Mouse (Mus musculus): Measurements from ENCODE around the gene Vtn.
"Not testable (repeated sequence)": the region's sequence is repeated elsewhere in the genome, so short reads cannot be mapped to it uniquely, and the experiment has no call there.

Vtn gene

GRCm38 (mm10) chr11:78499543-78499942, 652 bp downstream of the Vtn start:
- no peak for DNase-seq

GRCm38 (mm10) chr11:78500623-78501202, 1.8 kb downstream of the Vtn start:
- no peak for DNase-seq

- DNase-seq, result no peak
Measured at GRCm38 (mm10) chr11:78501529-78501928, 2.6 kb downstream of the Vtn start.

GRCm38 (mm10) chr11:78502909-78503650, 4.2 kb downstream of the Vtn start, which contains the start of gene Sebox:
Gene Sebox, plus strand, starts transcription at chr11:78503447.
- no peak for DNase-seq

GRCm38 (mm10) chr11:78505430-78505829, 6.5 kb downstream of the Vtn start:
- DNase-seq, result no peak

- DNase-seq, result peak; percentile 43
Measured at GRCm38 (mm10) chr11:78509148-78509547, 10.3 kb downstream of the Vtn start.

- DNase-seq, result peak; percentile 97
Measured at GRCm38 (mm10) chr11:78512025-78512957, 13.4 kb downstream of the Vtn start, which contains the start of the genes Tmem199 and Poldip2. Gene Tmem199, minus strand, starts transcription at chr11:78512172. Gene Poldip2, plus strand, starts transcription at chr11:78512193.

GRCm38 (mm10) chr11:78513106-78513790, 14.4 kb downstream of the Vtn start:
- DNase-seq, result no peak

GRCm38 (mm10) chr11:78515549-78516325, 16.8 kb downstream of the Vtn start:
- DNase-seq, result no peak

GRCm38 (mm10) chr11:78518931-78519330, 20.0 kb downstream of the Vtn start:
- DNase-seq, result no peak

- DNase-seq, result no peak
Measured at GRCm38 (mm10) chr11:78521880-78522279, 23.0 kb downstream of the Vtn start.

- DNase-seq, result no peak
Measured at GRCm38 (mm10) chr11:78522481-78522997, 23.6 kb downstream of the Vtn start.

- DNase-seq, result peak; percentile 49
Measured at GRCm38 (mm10) chr11:78523241-78523955, 24.5 kb downstream of the Vtn start.

- DNase-seq, result no peak
Measured at GRCm38 (mm10) chr11:78524838-78525237, 25.9 kb downstream of the Vtn start.

- no peak for DNase-seq
Measured at GRCm38 (mm10) chr11:78528714-78529113, 29.8 kb downstream of the Vtn start.

- DNase-seq, result no peak
Measured at GRCm38 (mm10) chr11:78530001-78530400, 31.1 kb downstream of the Vtn start.

GRCm38 (mm10) chr11:78531046-78531445, 32.2 kb downstream of the Vtn start:
- no peak for DNase-seq

- not testable (repeated sequence) for DNase-seq
Measured at GRCm38 (mm10) chr11:78531515-78531914, 32.6 kb downstream of the Vtn start.

GRCm38 (mm10) chr11:78534516-78534915, 35.6 kb downstream of the Vtn start:
- no peak for DNase-seq

GRCm38 (mm10) chr11:78535376-78536079, 36.6 kb downstream of the Vtn start:
- peak; percentile 74 for DNase-seq
